Mouse (Mus musculus) liver, postnatal 0 days (tissue): ENCODE measurements around the gene Sv2b.

Experiments used
- CTCF ChIP-seq: sonication (generic); IDR thresholded peaks from 2 replicates; pipeline ENCODE4 v1.5.1; 2016; ENCODE audit warnings: antibody characterized with exemption, low read depth
- EP300 ChIP-seq: IDR thresholded peaks from 2 replicates; pipeline ENCODE4 v1.6.1; 2016; ENCODE audit warnings: antibody characterized with exemption, low read depth, mild to moderate bottlenecking

DNA sequence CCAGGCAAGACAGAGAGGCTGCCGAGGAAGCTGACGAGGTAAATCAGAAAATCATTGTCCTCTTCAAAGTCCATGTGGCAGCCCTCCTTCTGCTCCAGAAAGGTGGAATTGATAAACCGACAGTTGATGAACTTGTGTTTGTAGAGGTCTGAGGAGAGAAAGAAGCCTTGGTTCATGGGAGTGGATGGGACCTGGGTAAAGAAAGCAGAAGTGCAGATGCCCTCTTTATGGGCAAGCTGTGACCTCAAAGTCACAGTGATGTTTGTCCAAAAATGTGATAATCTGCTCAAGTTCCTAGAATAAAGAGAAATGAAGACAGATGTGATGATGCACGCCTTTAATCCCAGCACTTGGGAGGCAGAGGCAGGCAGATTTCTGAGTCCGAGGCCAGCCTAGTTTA, 185.0 kb downstream of the Sv2b start:
- TF ChIP-seq CTCF, result no peak
- no peak for TF ChIP-seq EP300
